Mouse (Mus musculus) E14TG2a.4 (cell line): ENCODE measurements around the gene 1110059E24Rik.

ENCODE experiments used
- CTCF ChIP-seq: conservative IDR thresholded peaks from 2 replicates; pipeline ENCODE4 v1.5.1; 2014; ENCODE audit warnings: low read length
- POU5F1 ChIP-seq: IDR thresholded peaks from 2 replicates; pipeline ENCODE4 v1.6.1; 2014; ENCODE audit warnings: low read length, borderline replicate concordance

DNA sequence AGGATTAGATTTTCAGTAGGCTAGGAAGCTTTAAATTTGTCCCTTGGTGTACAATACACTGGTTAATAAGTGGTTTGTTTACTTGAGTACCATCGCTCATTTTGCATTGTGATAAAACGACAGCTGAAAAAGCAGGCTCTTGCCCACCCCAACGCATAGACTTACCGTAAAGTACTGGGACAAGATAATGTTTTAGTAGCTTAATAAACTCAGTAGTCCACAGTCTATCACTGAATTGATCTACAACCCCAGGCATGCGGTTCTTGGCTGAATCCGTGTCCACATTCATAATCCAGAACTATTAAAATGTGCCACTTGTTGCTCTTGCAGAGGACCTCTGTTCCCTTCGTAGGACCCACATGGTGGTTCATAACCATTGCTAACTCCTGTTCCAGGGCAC, 2.0 kb upstream of the 1110059E24Rik start:
- TF ChIP-seq CTCF, result no peak
- TF ChIP-seq POU5F1, result no peak
